Mouse (Mus musculus) regulatory T cell (primary cell): ENCODE measurements at regions not wholly inside any gene's neighbourhood (a gene's known extent, or its start where the extent isn't known, plus 50 kb on each side); places are given as distances from the start of the nearest gene placed in this dataset.

Experiments used
- in situ Hi-C: fragments of 300-600 bp; cut with MboI, MseI; formaldehyde crosslinking; loops from one replicate; pipeline ENCODE4 v1.15.1; 2025; ENCODE audit warnings: high pct_unique_total_duplicates

DNA sequence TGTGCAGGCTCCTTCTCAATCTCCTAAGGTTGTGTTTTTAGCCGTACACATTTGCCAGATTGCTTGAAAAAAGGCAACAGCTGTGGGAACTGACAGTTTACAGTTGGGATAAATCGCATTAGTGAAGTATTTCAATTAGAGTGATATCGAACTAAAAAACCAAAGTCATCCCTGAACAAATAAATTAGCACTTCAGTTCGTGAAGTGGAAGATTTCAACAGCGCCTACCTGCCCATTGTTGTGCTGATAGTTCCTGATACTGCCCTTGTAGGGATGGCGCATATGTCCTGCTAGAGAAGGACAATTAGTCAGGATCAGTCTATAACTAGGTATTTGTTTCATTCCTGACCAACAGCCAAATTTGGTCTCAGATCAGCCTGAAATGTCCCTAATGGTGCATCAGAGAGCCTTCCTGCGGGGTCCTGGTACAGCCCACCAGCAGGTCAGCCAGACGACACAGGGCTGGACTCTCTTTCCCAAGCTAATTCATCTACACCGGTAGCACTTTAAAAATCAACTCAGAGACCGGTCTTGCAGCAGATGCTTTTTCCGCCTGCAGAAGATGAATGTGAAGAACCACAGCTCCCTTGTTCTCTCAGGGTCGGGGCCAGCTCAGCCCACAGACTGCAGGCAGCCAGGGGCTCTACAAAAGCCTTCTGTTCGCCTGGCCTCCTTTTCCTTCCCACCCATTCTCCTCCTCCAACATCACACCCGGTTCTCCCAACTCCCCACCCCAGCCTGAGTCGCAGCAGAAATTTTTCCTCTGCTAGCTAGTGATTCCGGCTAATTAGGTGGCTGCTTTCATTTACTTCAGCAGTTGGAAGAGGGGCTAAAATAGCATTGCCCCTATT is 146.1 kb downstream of the Psat1 start:
- in situ Hi-C loops, result no loop called here

DNA sequence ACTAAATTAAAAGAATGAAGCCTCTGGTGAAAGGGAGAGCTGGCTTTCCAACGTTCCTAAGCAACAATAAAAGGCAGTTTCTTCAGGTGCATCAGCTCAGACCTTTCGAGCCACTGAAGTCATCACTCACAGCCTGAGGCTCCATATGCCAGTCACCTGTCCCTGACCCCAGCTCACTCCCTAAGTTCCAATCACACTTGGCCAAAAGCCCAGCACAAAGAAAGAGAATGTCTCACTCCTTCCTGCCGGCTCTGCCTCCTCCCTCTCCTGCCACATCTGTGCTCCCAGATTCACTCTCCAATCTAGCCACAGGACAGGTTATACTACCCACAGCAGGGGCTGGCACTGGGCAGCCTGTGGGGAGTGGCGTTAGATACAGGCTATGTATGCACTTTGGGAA is 150.7 kb downstream of the Psat1 start:
- in situ Hi-C loops, result no loop called here

DNA sequence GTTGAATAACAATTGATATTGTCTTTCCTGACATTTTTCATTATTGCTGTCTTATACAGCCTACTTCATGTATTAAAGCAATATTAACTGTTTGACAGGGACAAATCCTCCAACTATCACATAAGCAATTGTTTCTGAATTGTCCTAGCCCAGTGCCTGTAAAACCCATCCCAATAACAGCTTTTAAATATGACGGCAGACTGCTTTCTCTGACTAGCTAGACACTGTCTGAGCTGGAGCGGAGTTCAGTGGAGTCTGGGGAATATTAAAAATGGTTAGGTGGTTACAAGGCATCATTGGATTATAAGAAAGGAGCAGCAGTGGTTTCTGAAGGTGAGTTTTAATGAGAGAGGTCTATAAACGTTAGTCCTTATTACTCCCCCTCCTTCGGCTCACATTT is 155.2 kb downstream of the Psat1 start:
- in situ Hi-C loops, result no loop called here

DNA sequence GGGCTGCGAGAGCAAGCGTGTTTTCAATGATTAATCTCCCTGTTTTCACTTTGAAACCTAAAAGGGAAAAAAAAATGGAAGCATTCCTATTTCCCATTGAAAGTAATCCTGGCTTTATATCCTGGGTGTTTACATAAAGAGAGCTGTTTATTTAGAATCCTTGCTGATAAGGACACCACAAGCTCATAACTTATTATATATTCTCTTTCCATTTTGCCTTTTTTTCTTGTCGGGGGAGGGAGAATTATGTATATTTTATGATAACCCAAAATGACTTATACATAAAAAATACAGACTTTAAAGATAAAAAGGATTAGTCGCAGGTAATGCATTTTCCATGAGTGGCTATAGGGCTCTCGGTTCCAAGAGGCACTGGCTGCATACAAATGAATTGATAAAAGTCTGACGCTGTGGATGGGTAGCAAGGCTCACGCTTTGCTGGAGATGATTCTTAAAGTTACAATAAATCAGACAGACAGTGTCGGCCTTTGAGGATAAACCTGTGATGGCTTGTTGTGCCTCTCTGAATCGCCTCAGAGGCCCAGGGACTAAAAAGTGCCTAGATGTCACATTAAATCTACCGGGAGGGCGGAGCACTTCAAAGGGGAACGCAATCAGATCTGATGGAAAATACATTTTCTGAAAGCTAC is 155.7 kb downstream of the Psat1 start:
- in situ Hi-C loops, result no loop called here

DNA sequence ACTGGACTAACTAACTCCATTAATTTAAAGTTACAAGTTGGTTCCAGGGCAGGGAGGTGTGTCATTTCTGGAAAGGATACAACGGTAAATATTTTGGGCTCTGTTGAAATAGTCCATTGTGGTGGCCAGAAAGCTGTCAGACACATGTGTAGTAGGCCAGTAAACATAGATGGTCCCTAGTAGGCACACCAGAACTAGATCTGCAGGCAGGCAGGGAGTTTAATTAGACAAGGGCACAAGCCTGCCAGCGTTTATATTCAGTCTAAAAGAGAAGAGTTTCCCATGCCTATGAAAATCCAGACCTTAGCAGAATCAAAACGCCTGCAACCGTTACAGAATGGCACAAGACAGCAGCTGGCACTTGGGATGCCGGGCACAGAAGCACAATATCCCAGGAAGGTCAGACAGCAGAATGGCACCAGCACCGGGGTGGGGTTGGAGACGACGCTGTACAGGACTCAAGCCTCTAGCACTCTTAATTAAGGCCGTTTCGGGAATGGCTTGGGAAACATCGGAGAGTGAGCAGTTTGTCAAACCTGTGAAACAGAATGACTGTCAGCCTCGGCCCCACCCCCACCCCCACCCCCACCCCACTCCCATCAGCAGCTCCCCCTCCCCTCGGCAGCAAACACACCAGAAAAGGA is 156.4 kb downstream of the Psat1 start:
- in situ Hi-C loops, result no loop called here

DNA sequence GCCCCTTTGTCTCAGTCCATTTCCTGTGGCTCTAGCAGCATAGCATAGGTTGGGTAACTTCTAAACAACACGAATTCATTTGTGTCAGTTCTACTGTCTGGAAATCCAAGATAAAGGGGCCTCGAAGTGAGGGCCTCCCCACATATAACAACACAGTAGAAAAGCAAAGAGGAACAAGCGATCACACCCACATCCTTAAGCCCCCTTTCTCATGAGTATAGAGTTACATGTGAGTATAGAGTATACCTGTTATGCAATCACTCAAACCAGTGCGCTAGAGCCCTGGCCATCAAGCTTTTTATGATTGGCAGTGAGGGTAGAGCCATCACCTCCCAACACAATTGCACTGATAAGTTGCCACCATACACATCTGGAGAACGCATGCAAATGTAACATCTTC is 157.4 kb downstream of the Psat1 start:
- in situ Hi-C loops, result no loop called here

DNA sequence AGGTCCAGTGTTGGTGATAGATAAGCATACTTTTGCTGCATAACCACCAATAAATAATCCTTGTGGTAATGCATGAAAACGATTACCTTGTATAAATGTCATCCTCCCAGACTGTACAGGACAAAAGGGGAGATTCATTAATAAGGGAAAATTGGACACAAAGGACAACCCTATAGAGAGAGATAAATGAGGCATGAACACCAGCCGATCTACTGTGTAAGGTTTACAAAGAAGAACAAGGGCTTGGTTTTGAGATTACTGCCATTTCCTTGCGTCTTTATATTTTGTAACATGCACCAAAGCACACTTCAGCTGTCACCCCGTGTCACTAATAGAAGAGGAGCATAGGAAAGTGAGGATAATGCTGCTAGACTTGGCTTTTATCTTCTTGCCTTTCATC is 162.5 kb downstream of the Psat1 start:
- in situ Hi-C loops, result no loop called here

DNA sequence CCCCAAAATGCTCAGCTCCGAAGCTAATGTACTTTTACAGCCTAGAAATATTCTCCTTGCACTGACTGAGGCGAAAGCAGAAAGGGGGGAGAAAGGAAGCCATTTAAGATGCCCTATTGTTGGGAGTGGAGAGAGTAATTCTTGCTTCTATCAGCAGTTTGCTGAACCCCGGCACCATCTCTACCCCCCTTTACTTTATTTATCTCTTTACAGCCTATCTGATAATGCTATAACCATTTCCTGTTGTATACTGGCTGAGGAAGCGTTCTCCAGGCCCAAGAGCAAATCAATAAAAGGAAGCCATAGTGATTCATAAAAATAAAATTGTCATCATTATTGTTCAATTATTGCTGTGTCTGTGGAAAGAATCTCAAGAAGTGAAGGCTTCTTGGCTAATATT is 177.5 kb downstream of the Psat1 start:
- in situ Hi-C loops, result no loop called here

DNA sequence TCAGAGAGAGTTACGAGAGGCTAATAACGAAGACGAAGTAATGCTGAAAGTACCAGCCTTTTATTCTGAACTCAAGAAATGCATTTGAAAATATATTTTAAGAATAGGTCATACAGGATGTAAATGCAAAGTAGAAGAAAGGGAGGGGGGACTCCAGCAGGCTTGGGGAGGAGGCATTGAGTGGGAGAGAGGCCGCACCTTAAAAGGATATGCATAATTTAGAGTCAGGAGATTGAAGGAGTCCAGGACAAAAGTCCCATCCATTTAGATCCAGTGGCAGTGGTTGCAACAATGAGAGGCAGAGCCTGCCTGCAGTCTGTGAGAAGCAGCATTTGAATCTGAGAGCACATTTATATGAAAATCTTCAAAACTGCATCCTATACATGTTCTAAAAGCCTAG is 186.1 kb downstream of the Psat1 start:
- in situ Hi-C loops, result no loop called here

DNA sequence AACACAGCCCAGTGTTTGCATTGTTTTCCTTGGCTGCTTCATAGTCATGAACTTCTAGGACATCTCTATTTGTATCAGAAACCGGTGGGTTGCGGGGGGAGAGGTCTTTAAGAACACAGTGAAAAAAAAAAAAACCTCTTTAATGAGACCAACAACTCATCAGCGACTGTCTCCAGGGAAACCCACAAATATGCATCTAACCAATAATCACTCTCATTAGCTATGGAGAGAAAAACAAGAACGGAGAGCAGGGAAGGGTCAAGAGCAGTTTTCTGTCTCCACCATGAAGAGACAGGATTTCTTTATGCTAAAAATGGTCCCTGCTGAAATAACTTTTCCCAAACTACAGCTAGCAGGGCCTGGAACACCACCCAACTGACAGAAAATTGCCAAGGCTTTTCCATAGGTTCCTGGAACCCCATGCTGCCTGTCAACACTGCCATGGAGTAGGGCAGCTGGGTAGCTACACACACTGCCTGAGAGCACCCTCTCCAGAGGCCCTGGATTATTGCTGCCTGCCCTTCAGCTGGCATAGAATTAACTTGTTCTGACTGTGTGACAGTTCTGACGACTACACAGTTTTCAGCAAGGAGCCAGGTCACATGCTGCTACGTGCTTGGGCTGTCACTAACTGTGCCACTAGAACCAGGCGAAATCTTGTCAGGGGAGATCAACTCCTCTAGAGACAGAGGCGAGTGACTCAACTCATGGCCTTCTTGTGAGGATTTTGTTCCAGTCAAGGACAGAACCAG is 201.9 kb downstream of the Psat1 start:
- in situ Hi-C loops, result loop anchor here (5.0 kb wide), 1 partner anchor 798 kb away; no protein-coding TSS in a partner anchor

DNA sequence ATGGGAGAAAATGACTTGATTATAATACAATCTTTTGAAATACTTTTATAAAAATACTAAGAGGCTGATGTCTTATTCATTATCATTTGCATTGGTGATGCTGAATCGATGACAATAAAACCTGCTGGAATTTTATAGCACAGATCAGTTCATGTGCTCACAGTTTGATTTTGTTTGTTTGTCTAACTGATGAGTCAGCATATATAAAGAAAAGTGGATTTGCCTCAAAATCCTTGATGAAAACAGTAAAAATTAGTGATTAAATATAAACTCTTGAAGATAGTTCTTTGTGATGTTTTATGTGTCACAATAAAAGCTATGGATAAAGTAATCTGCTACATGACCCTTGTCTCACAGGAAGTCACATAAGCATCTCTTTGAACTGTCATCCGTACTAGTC is 210.9 kb downstream of the Psat1 start:
- in situ Hi-C loops, result no loop called here

DNA sequence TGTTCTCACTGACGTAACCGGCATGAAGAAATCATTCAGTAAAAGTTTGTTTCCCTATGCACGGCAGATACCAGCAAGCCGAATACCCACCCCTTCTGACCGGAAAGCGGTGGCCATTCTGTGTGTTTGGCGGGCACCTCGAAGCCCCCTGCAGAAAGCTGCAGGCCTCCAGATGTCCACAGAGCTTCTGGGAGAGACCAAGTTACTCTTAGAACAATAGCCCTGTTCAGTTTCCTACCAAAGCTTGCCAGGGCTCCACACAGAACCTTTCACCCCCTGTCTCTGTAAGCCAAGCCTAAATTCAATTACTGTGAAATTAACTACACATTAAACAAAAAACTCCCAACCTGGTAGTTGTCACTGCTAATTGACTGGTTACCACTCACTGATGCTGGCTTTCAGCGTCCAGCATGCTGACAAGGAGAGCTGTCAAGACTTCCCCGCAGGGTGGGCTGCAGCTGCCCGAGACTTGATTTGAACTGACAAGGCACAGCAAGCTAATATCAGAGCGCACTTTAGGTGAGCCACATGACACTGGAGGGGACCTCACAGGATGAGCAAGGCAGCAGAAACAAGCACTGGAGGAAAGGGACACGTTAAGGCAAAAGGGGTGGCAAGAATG is 220.2 kb downstream of the Psat1 start:
- in situ Hi-C loops, result no loop called here

DNA sequence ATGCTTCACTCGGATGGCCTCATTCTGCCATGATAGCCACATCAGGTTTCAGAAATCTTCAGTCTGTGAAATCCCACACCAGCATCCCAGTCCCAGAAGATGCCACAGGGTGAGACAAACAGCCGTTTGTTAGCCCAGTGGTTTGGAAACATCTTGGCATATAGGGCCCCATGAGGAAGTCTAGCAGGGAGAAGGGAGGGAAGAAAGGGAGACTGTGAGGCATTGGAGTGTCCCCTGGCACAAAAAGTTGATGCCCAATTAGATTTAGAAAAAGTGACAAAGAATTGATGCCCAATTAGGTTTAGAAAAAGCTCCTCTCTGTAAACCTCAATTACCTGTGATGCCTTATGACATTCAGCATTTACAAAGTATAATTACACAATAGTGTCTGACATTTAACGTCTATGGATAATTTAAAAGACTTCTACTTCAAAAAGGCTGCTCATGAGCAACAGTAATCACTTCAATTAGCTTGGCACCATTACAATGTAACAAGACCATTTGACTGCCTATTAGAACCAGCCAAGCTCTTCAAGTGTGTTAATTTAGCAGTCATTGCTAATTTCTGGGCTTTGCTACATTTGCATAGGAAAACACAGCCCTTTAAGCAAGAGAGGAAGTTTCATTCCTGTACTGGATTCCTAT is 254.6 kb downstream of the Psat1 start:
- in situ Hi-C loops, result no loop called here

DNA sequence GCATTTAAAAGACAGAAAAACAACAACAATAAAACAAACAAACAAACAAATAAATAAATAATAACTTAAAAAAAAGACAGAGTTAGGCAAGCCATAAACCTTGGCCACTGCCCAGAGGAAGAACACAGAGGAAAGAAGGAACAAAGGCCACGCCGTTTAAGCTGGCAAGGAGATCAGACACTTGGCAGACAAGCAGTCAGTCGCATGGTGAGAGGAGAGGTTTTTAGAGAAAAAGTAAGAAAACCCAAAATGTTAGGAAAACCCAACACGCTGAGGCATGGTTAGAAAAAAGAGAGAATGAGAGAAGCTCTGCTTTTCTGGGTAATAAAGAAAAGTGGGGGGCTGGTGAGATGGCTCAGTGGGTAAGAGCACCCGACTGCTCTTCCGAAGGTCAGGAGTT is 277.1 kb downstream of the Psat1 start:
- in situ Hi-C loops, result no loop called here

DNA sequence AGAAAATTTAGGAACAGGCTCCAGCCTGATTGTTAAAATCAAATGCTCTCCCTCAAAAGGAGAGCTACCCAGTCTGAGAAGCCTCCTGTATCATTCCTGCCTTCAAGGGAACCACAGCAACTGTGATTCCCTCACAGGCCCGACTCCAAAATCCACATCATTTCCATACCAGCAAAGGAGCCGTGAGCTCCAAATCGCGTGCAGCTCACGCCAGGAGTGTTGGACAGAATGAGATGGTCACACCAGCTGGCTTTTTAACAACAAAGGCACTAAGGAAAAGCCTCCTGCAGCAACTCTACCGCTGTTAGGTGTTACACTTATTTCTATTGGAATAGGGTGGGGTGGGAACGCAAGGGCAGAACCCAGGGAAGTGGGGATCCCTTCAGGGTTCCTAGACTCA is 277.6 kb downstream of the Psat1 start:
- in situ Hi-C loops, result no loop called here

DNA sequence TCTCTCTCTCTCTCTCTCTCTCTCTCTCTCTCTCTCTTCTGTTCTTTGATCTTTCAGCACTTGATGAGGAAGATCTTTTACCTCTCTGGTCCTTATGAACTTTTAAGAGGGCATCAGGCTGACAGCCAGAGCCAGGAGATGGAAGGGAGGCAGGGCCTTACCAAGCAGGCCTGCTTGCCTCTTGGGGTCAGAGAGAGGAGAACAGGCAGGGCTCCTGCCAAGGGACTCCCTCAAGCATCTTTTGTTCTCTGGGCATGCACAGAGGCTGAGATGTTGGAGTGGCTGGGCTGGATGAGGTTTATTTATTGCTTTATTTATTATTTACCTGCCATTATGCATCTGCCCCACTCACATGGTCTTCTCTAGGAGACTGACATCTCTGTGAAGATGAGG is 278.5 kb downstream of the Psat1 start:
- in situ Hi-C loops, result no loop called here

DNA sequence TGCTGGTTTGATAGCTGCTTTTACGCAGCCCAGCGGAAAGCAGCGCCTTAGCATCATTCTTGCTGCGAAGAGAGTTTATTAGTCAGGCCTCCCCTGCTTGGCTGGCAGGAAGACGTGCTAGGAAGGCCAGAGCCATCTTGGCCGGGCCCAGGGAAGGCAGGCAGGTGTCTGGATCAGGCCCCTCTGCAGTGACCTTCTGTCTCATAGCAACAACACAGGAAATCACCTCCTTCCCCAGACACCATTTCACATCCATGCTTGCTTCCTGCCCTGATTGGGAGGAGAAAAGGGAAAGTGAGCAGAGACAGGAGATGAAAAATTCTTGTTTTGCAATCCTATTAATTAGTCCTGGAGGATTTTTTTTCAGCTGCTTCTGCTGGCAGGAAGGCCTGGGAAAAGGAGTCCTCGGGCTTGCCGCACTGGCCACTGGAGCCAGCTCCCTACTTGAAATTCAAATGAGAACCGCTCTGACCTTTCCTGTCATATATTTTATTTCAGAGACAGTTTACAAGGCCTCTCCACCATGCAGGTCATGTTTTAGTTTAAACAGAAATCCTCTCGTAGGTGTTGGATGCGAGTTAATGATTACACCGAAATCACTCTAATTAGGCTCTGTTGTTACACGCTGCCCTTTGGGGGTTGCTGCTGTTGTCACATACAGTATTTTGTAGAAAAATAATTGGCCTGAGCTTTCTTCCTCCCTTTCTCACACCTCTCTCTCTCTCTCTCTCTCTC is 279.1 kb downstream of the Psat1 start:
- in situ Hi-C loops, result no loop called here

DNA sequence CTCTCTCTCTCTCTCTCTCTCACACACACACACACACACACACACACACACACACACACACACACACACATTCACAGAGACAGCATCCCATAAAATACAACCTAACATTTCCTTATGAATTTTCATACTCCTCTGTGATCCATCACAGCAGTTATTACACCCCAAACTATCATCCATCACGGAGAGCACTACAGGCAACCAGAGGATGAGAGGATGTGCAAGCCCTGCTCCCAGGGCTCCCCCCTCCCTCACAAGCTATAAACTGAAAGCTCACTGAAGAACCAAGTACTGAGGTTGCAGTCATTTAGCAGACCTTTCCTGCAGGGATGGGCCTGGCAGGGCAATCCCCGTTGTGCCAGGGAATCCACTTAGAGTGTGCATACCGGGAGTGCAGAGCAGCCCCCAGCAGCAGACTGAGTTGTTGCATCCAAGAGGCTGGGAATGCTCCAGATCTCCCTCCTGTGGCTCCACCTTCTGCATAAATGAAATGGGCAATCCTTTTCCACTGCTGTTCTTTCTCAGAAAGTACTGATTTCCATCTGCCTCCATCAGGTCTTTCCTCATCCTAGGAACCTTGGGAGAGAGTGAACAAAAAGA is 283.4 kb downstream of the Psat1 start:
- in situ Hi-C loops, result no loop called here

DNA sequence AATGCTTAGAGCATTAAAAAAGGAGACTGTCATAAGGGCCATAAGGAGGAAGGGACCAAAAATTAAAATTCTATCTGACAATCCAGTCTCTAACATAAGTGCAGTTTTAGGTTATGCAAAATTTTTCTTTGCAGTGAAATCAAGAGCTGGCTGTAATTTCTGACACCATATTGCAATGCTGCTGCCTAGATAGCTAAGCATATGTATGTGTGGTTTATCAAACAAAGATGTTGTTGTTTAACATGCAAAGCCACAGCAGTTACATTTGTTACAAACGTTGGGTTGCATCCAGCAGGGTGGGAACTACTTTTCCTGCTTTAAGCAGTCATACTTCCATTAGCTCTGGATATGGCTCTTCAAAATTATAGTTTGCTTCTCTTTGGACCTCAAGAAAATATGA is 288.5 kb downstream of the Psat1 start:
- in situ Hi-C loops, result no loop called here

DNA sequence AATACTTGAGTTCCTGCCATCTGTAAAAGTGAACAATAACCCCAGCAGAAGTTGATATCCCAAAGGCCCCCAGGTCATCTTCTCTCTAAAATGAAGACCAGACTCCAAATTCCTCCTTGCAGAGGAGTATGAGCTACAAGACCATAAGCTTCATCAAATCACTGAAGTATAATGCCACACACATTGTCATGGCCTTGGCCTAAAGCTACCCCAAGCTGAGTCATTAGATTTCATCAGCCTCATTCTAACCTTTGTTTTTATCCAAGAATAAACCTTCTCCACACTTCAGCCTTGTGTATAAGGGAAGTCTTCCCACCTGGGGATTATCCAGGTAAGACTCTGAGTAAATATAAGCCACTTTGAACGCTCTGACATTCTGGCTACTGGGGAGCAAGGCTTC is 289.3 kb downstream of the Psat1 start:
- in situ Hi-C loops, result no loop called here
